Mouse (Mus musculus) neural tube, embryonic 14.5 days (tissue): ENCODE results near the gene Mus81. TPM values are rescaled to one million over a fixed set of nuclear protein-coding genes. Genes with fewer than 3 reads are reported as not detected.

Source experiments
- ATAC-seq: fragments of 200-750 bp; cut with Nextera tagmentation; 2 replicates; pipeline ENCODE4 v1.8.0; 2017; ENCODE audit warnings: low read depth, mild to moderate bottlenecking, moderate TSS enrichment, moderate library complexity
- H3K27ac ChIP-seq: fragments of 300-500 bp; sonication (generic); 2 replicates; pipeline ENCODE4 v1.5.1; 2014; ENCODE audit warnings: low read depth, mild to moderate bottlenecking, control low read depth, low read length, moderate library complexity, mixed read lengths
- H3K27me3 ChIP-seq: fragments of 300-500 bp; sonication (generic); 2 replicates; pipeline ENCODE4 v1.6.1; 2014; ENCODE audit warnings: low read length; ENCODE audit not compliant: control insufficient read depth, insufficient read depth
- H3K36me3 ChIP-seq: fragments of 300-500 bp; sonication (generic); 2 replicates; pipeline ENCODE4 v1.6.1; 2014; ENCODE audit warnings: low read length, mixed read lengths; ENCODE audit not compliant: control insufficient read depth, insufficient read depth
- H3K4me1 ChIP-seq: fragments of 300-500 bp; sonication (generic); 2 replicates; pipeline ENCODE4 v1.6.1; 2014; ENCODE audit warnings: low read length; ENCODE audit not compliant: control insufficient read depth, insufficient read depth
- H3K4me2 ChIP-seq: fragments of 300-500 bp; sonication (generic); 2 replicates; pipeline ENCODE4 v1.6.1; 2014; ENCODE audit warnings: mild to moderate bottlenecking, low read depth, low read length, control low read depth
- H3K4me3 ChIP-seq: fragments of 300-500 bp; sonication (generic); 2 replicates; pipeline ENCODE4 v1.5.1; 2014; ENCODE audit warnings: low read depth, low read length, control low read depth, mixed read lengths
- H3K9ac ChIP-seq: fragments of 300-500 bp; sonication (generic); replicated peaks from 2 replicates; pipeline ENCODE4 v1.6.1; 2014; ENCODE audit warnings: low read depth, mild to moderate bottlenecking, control low read depth, low read length, mixed read lengths
- H3K9me3 ChIP-seq: fragments of 300-500 bp; sonication (generic); 2 replicates; pipeline ENCODE4 v1.6.1; 2016; ENCODE audit warnings: low read length; ENCODE audit not compliant: control insufficient read depth
- WGBS: fragments of 180-500 bp; shearing (Covaris S2); extraction: QIAGEN DNeasy Blood & Tissue Kit; methylation state at CpG from one replicate; pipeline ENCODE4 v1.1.7; 2014; 5-methylcytosine and 5-hydroxymethylcytosine counted together
- polyA plus RNA-seq: library from polyadenylated mRNA; unstranded; fragments of >200 nt; fragmentation: Nextera tagmentation; extraction: Ambion mirVana; gene quantifications from 2 replicates; pipeline ENCODE4 v1.2.1, GENCODE M21; 2014

Gene Mus81
- polyA plus RNA-seq, result 43.6 and 45.3 TPM in 2 replicates

GRCm38 (mm10) chr19:5487768-5488550 is at the start of gene Mus81:
Mus81 (minus strand) TSS chr19:5488402.
- H3K27ac ChIP-seq, result peak within 1 kb of the TSS; percentile 90
- WGBS, result under 1% methylated on average over 39 of the region's 39 CpGs

DNA sequence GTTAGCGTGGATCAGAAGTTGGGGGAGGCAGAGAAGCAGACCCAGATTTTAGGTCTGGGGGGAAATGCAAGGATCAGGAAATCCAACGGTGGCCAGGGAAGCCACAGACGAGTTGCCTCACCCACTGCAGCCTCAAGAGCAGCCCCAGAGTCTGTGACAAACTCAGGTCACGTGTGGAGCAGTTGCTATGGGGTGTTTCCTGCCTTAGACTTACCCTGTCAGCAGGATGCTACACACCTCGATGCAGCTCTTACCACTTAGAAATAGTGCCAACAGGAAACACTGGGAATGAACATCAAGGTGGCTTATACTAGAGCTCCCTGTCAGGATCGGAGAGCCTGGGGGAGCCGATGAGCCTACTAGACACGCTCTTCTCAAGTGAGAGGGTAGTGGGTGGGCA is 44.3 kb upstream of the Mus81 start:
- H3K4me1 ChIP-seq, result 0 out of 2 replicates have a peak, but pooled peaks cover 3% of the 10 kb centered on the region
- H3K36me3 ChIP-seq, result no peaks in the 10 kb centered on the region
- 74% methylated on average over 8 of the region's 8 CpGs for WGBS
- H3K4me3 ChIP-seq, result no peak overlapping the region
- H3K9me3 ChIP-seq, result no peaks in the 10 kb centered on the region
- no peak overlapping the region for H3K27ac ChIP-seq
- no peak overlapping the region for H3K9ac ChIP-seq
- H3K27me3 ChIP-seq, result no peaks in the 10 kb centered on the region
- no peak overlapping the region for H3K4me2 ChIP-seq
- ATAC-seq, result no peak

More at GRCm38 (mm10) chr19:5487768-5488550, at the start of gene Mus81:
- Histone ChIP-seq H3K27me3 (no peaks in the 10 kb centered on the region), H3K36me3 (peaks cover 25% of the 10 kb centered on the region), H3K4me2 (peak within 1 kb of the TSS; percentile 58), H3K9me3 (no peaks in the 10 kb centered on the region), H3K9ac (peak within 1 kb of the TSS; percentile 62), H3K4me1 (peaks cover 25% of the 10 kb centered on the region; the same call in 1 of the 2 replicates), H3K4me3 (peak within 1 kb of the TSS; percentile 42)
- ATAC-seq, result peak; percentile 50

GRCm38 (mm10) chr19:5530138-5530524 is 41.9 kb upstream of the Mus81 start:
- H3K27ac ChIP-seq, result no peak overlapping the region

GRCm38 (mm10) chr19:5529325-5530137 is 41.3 kb upstream of the Mus81 start:
- Histone ChIP-seq H3K9ac (no peak overlapping the region), H3K36me3 (no peaks in the 10 kb centered on the region), H3K27me3 (no peaks in the 10 kb centered on the region), H3K4me3 (no peak overlapping the region), H3K4me2 (no peak overlapping the region), H3K27ac (no peak overlapping the region), H3K9me3 (no peaks in the 10 kb centered on the region), H3K4me1 (0 out of 2 replicates have a peak, but pooled peaks cover 3% of the 10 kb centered on the region)
- peak; percentile 77 for ATAC-seq
- 14% methylated on average over 20 of the region's 20 CpGs for WGBS

More at GRCm38 (mm10) chr19:5530138-5530524, 41.9 kb upstream of the Mus81 start:
- Histone ChIP-seq H3K9ac (no peak overlapping the region), H3K4me2 (no peak overlapping the region), H3K4me3 (no peak overlapping the region), H3K4me1 (0 out of 2 replicates have a peak, but pooled peaks cover 3% of the 10 kb centered on the region), H3K36me3 (no peaks in the 10 kb centered on the region), H3K27me3 (no peaks in the 10 kb centered on the region), H3K9me3 (no peaks in the 10 kb centered on the region)
- ATAC-seq, result no peak
- 27% methylated on average over 7 of the region's 7 CpGs for WGBS

- no peaks in the 10 kb centered on the region for H3K9me3 ChIP-seq
- no peaks in the 10 kb centered on the region for H3K36me3 ChIP-seq
- 76% methylated on average over 5 of the region's 5 CpGs for WGBS
- 0 out of 2 replicates have a peak, but pooled peaks cover 3% of the 10 kb centered on the region for H3K4me1 ChIP-seq
- H3K4me2 ChIP-seq, result no peak overlapping the region
- no peak for ATAC-seq
- H3K9ac ChIP-seq, result no peak overlapping the region
- H3K27me3 ChIP-seq, result no peaks in the 10 kb centered on the region
- no peak overlapping the region for H3K4me3 ChIP-seq
- no peak overlapping the region for H3K27ac ChIP-seq
Observed at GRCm38 (mm10) chr19:5525204-5525603, 37.0 kb upstream of the Mus81 start.

DNA sequence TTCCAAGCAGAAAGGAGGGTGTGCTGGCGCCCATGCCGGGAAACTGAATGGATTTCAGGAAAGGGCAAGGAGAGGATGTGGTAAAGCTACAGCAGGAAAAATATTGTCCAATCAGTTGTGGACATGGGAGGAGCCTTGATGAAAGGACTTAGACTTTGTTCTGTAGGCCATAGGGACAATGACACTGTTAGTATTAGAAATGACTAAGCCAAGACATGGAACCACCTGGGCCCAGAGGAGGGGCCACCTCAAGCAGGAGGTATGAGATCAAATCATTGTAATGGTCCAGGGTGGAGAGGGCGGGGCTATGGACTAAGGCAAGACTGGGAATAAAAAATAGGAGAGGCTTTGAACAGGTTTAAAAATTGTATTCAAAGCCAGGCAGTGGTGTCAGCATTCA is 30.5 kb upstream of the Mus81 start:
- H3K36me3 ChIP-seq, result no peaks in the 10 kb centered on the region
- H3K4me2 ChIP-seq, result no peak overlapping the region
- no peaks in the 10 kb centered on the region for H3K4me1 ChIP-seq
- no peak overlapping the region for H3K27ac ChIP-seq
- no peaks in the 10 kb centered on the region for H3K9me3 ChIP-seq
- H3K4me3 ChIP-seq, result no peak overlapping the region
- WGBS, result 92% methylated on average over 3 of the region's 3 CpGs
- H3K9ac ChIP-seq, result no peak overlapping the region
- no peak for ATAC-seq
- H3K27me3 ChIP-seq, result no peaks in the 10 kb centered on the region

DNA sequence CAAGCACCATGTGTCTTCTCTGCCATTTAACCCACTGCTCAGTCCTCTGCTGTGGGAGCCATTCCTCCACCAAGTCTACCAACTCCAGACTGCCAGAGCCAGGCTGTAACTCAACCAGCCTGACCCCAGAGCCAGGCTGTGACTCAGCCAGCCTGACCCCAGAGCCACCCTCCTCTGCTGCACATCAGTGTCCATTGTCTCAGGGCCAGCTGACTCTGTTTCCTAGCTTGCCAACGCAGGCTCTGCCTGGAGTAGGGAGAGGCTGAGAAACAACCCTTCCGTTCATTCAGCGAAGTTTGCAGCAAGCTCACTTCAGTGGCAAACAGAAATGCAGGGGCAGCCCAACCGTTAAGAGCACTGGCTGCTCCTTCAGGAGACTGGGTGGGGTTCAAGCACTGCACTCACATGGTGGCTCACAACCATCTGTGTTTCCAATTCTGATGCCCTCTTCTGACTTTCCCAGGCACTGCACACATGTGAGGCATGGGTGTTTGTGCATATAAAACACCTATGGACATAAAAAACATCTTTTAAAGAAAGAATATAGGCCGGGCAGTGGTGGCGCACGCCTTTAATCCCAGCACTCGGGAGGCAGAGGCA is 28.8 kb upstream of the Mus81 start:
- WGBS, result 79% methylated on average over 8 of the region's 8 CpGs
- no peak for ATAC-seq
- no peak overlapping the region for H3K27ac ChIP-seq
- no peak overlapping the region for H3K4me2 ChIP-seq
- H3K36me3 ChIP-seq, result no peaks in the 10 kb centered on the region
- H3K9ac ChIP-seq, result no peak overlapping the region
- no peak overlapping the region for H3K4me3 ChIP-seq
- no peaks in the 10 kb centered on the region for H3K27me3 ChIP-seq
- no peaks in the 10 kb centered on the region for H3K9me3 ChIP-seq
- 0 out of 2 replicates have a peak, but pooled peaks cover 3% of the 10 kb centered on the region for H3K4me1 ChIP-seq

DNA sequence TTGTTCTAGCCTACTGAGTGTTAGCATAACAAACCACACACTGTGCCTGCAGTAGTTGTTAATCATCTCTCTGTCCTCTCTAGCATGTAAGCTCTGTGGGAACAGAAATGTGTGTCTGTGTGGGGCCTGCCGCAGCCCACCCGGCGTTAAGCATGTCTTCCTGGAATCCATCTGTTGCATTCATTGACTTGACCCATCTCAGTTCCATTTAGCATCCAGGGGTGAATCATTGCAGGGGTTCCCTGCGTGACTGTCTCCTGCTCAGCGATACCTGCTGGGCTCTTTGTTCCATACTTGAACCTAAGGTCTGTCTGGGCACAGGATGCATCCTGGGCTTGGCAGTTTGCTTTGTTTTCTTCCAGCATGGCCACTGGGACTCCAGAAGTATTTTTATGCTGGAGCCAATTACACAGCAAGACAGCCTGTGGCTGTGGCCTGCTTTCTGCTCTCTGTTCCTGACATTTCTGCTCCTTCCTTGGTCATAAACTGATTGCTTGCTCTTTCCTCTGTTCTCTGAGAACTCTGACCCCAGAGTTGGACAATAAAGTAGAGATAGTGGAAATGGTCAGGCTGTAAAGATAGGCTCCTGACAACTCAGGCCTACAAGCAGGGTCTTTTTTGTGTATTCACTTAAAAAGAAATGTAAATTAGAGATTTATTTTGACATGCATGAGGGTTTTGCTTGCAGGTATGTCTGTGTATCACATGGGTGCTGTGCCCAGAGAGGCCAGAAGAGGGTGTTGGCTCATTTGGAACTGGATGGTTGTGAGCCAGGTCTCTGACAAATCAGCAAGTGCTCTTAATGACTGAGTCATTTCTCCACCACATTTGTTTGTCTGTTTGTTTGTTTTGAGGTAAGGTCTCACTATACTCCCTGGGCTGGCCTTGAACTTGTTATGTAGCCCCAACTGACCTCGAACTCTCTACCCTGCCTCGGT is 27.9 kb upstream of the Mus81 start:
- 71% methylated on average over 7 of the region's 7 CpGs for WGBS
- Histone ChIP-seq H3K4me1 (peaks cover 4% of the 10 kb centered on the region; the same call in 1 of the 2 replicates), H3K27me3 (no peaks in the 10 kb centered on the region), H3K9me3 (no peaks in the 10 kb centered on the region), H3K36me3 (no peaks in the 10 kb centered on the region), H3K4me3 (no peak overlapping the region), H3K4me2 (no peak overlapping the region), H3K9ac (no peak overlapping the region), H3K27ac (no peak overlapping the region)
- no peak for ATAC-seq
